Mouse (Mus musculus): ENCODE measurements around the gene Trex2.

- TF ChIP-seq POLR2A (IDR thresholded peaks at IDR 0.05; ENCODE audit: insufficient read length, low read depth) (no peak), MAX (IDR thresholded peaks at IDR 0.05; ENCODE audit: low read depth) (no peak), MYOD1 (IDR thresholded peaks at IDR 0.05; ENCODE audit: control insufficient read depth in 1 of 3, insufficient read length in 2 of 3, low read depth in 2 of 3) (no peak), USF1 (IDR thresholded peaks at IDR 0.05; ENCODE audit: low read depth) (no peak), E2F4 (IDR thresholded peaks at IDR 0.05; ENCODE audit: insufficient read depth) (no peak)
These were observed 33.2 kb upstream of the Trex2 start for GRCm38 (mm10) chrX:73468330-73468729.
